Mouse (Mus musculus): Measurements from ENCODE around the gene Bicc1.

Bicc1 gene

DNA sequence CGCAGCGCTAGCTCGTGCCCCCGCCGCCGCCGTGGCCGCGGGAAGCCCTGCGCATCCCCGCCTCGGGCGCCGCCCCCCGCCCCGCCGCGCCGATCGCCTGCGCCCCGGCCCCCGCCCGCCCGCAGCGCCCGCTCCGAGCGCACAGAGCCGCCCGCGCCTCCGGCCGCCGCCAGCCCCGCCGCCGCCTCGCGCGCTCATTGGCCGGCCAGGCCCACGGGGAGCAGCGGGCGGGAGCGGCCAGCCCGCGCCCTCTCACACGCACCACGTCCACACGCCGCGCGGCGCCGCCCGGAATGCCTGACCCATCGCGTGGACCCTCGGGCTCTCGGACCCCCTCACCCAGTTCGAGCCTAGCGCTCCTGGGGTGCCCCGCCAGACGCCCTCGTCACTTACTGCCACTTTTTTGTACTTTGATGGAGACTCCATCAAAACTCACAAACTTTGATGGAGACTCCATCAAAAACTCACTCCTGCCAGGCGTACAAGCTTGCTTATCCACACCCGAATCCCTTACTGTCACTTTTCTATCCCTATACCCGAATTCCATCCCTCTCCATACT is at the start of gene Bicc1:
Gene Bicc1, minus strand, starts transcription at position 25 of the 560 bp plus-strand sequence.
- DNase-seq, result peak; percentile 74 to 83

- DNase-seq, result no peak
Measured at GRCm38 (mm10) chr10:71201512-71201911, 42.0 kb upstream of the Bicc1 start.

DNA sequence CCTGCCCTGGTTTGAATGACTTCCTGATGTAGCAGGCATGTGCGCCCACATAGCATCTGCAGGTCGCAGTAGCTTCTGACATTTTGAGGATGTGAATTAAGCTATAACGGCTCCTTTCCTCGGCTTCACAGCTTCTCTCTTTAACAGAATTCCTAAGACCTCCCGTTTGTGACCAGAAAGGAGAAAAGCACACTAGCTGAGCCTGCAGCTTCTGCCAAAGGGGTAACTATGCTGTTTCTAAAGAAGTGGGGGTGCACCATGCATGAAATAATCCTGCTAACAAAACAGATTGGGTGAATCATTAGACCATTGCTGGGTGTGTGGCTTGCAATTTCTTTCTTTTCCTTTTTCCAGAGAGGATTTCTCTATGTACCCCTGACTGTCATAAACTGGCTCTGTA is 41.5 kb upstream of the Bicc1 start:
- no peak for DNase-seq

DNA sequence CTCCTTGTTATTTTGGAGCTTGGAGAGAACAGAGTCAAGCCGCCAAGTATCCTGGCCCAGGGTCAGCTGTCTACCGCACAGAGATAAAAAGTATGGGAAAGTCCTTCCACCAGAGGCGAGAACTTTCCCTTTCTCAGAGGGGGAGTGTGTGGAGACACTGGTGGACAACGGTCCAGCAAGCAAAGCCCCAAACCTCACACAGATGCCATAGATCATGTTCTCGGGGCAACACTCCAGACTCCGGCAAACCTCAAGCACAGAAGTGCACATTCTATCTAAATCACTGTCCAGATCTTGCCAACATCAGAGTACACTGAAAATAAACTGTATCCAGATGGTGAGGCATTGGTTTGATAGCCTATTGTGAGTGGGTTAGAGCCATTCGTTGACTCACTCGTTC is 39.2 kb upstream of the Bicc1 start:
- peak; percentile 76 to 82 for DNase-seq

DNA sequence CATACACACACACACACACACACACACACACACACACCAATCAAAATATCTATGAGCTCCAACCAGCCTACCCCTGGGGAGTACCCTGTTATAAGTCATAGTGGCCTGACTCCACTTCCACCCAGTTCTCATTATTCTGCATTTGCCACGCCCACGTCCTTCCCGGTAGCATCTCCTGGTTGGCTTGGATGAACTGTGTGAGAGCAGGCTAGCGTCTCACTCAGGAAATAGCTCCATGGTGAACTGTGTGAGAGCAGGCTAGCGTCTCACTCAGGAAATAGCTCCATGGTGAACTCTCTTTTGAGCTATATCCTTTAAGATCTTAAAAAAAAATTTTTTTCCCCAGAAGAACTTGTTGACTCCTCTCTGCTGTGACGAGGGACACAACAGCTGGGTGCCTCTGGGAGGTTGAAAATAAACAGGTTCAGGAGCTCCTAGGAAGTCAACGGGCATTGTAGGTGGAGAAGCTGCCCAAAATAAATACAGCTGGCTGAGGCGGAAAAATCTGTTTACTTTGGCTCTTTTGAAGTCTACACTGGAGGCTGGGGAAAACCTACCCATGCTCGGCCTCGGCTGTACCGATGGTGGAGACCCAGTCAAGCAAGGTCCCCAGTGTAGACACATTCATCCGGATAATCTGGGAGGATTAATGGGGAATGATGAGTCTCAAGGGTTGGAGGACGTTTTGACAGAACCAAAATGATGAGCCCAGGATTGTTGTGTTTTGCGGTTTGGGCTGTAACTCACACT is 37.7 kb upstream of the Bicc1 start:
- peak; percentile 25 to 40 for DNase-seq

GRCm38 (mm10) chr10:71195501-71195900 is 36.0 kb upstream of the Bicc1 start:
- peak in 1 of 2 experiments; percentile 45 for DNase-seq

DNA sequence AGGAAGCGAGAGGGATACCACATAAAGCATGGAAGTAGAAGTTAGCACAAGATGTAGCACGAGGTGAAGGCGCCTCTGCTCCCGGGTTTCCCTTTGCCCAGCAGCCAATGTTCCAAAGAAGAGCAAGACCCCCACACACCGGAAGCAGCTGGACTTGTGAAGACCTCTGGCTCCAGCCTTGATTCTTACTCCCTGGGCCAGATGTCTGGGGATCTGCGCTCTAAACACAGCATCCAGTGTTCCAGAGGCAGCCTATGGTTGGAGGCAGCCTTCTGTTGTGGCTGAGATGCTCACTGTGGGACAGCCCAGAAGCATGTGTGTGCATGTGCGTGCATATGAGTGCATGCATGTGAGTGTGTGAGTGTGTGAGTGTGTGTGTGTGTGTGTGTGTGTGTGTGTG is 35.2 kb upstream of the Bicc1 start:
- DNase-seq, result peak; percentile 43 to 54

GRCm38 (mm10) chr10:71193319-71193718 is 33.8 kb upstream of the Bicc1 start:
- DNase-seq, result no peak

- peak in 1 of 2 experiments; percentile 54 for DNase-seq
Measured at GRCm38 (mm10) chr10:71192886-71193285, 33.4 kb upstream of the Bicc1 start.

DNA sequence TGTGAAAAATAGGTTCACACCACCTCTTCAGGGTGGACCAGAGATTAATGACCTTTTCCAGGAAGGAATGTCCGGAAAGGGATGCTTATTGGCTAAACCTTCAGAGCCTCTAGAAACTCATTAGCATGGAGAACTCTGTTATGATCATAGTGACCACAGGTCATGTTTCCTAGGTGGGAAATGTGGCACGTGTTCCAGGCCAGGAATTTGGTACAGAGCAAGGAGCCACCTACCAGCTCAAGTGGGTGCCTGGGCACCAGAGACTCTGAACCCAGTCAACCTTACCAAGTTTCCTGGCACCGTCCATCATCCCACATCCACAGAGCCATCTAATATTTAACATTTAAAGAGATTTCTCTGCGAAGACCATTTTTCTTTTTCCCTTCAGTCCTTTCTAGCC is 29.2 kb upstream of the Bicc1 start:
- no peak for DNase-seq

- DNase-seq, result no peak
Measured at GRCm38 (mm10) chr10:71185059-71185458, 25.6 kb upstream of the Bicc1 start.

DNA sequence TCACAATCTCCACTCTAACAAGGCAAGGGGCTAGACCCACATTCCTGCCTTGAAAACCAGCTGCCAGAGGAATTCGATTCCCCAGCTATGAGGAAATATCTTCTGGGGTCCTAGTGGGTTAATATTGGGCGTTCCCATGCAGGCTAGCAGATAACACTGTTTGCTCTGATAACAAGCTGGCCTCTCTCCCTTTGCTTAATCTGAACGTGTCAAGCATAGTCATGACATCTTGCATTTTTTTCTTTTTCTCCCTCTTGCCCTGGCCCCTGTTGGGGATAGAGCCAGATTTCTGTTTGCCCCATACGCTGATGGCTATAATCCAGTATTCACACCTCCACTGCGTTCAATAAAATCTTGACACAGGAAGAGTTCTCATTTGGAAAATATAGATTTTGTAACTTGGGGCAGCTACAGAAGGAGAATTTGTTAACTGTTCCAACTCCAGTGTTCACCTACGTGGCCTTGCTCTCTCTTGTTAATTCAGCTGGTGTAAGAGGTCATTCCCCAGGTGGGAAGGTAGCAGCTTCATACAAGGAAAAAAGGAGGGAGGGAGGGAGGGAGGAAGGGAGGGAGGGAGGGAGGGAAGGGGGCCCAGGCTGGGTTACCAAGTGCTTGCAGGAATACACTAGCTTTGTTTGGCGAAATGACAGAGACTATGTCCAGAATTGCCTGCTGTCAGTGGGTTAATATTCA is 24.0 kb upstream of the Bicc1 start:
- DNase-seq, result no peak

- DNase-seq, result no peak
Measured at GRCm38 (mm10) chr10:71181931-71182330, 22.4 kb upstream of the Bicc1 start.

DNA sequence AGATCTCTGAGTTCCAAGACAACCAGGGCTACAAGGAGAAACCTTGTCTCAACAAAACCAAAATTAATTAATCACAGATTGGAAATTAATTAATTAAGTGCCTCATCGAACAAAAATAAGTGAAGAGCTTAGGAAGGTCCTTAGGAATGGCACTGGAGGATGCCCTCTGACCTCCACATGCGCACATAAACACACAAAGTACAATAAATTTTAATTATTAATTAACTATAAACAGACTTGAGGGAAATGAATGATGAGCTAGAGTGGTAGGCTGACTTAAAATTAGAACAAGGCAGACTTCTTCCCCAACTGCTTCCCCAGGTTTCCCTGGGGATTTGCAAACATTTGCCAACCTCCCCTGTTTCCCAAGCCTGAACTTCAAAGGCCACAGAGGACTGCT is 21.6 kb upstream of the Bicc1 start:
- DNase-seq, result no peak

DNA sequence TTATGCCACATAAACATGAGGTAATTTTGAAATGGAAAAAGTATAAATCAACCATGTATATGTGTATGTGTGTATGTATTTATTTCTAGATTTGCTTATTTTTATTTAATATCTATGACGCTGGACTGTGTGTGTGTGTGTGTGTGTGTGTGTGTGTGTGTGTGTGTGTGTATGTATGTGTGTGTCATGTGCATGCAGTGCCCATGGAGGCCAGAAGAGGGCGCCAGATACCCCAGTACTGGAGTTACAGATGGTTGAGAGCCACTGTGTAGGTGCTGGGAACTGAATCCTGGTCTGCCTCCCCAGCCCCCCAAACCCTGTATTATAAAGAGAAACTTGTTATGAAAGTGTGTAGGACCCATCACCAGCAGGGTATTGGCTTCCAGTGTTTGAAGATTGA is 20.6 kb upstream of the Bicc1 start:
- DNase-seq, result no peak

DNA sequence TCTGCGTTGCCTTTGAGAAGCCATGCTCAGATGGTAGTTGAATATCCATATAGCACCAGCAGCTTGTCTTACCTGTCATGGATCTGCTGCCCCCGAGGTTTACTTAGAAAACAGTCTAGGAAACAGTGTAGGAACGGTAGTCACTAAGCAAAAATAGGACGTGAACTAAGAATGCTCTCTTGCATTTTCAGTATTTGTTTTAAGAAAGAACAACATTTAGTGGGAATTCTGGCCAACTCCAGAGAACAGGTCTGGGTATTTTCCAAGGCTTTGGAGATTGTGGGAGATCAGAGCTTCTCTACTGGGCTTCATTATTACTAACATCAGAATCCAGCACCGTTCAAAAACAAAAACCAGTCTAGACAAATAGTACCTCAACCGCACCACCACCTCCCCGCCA is 17.7 kb upstream of the Bicc1 start:
- DNase-seq, result no peak

- DNase-seq, result no peak
Measured at GRCm38 (mm10) chr10:71176341-71176740, 16.8 kb upstream of the Bicc1 start.

GRCm38 (mm10) chr10:71175280-71175679 is 15.8 kb upstream of the Bicc1 start:
- DNase-seq, result no peak

DNA sequence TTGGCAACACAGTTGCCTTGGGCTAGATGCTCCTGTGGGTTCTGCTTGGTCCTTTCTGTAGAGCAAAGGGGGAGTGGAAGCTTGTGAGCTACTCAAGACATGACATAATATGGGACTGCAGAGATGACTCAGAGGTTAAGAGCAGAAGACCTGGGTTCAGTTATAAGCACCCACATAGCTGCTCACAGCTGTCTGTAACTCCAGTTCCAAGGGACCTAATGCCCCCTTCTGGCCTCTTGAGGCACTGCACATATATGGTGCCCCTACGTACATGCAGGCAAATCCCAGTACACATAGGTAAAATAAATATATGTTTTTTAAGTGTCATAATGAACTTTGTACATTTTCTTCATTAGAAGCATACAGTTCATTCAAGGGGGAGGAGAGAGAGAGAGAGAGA is 11.9 kb upstream of the Bicc1 start:
- DNase-seq, result no peak

GRCm38 (mm10) chr10:71170771-71171170 is 11.3 kb upstream of the Bicc1 start:
- no peak for DNase-seq

DNA sequence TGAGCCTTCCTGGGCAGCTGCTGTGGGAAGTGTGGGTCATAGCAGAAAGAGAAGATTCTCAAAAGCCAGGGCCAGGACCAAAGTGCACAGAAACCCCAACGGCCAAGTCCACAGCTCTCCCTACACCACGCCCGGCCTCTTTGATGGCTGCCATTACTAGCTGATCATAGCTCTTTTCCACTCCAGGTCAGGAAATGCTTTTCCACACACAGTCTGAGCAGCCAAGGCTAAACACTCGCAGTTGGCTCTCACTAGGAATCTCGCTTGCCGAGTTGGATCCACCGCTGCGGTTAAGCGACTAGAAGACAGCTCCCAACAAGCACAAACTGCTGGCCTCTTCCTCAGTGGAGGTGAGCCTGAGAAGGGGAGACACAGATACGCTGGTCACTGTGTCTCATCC is 10.3 kb upstream of the Bicc1 start:
- no peak for DNase-seq

GRCm38 (mm10) chr10:71169171-71169570 is 9.7 kb upstream of the Bicc1 start:
- no peak for DNase-seq

- DNase-seq, result no peak
Measured at GRCm38 (mm10) chr10:71160449-71160848, 949 bp upstream of the Bicc1 start.
